Mouse (Mus musculus) midbrain, embryonic 14.5 days (tissue): ENCODE data around the gene Lgals1. TPM values are rescaled to one million over a fixed set of nuclear protein-coding genes. Genes with fewer than 3 reads are reported as not detected.

Experiments used
- ATAC-seq: fragments of 200-750 bp; cut with Nextera tagmentation; 2 replicates; pipeline ENCODE4 v1.8.0; 2017; ENCODE audit warnings: moderate number of reproducible peaks, moderate library complexity; ENCODE audit not compliant: low FRiP score, low TSS enrichment
- DNase-seq: peaks from one replicate; pipeline ENCODE4 v3.0.0-alpha.2; 2015
- H3K27ac ChIP-seq: fragments of 300-500 bp; sonication (generic); replicated peaks from 2 replicates; pipeline ENCODE4 v1.5.1; 2014; ENCODE audit warnings: mild to moderate bottlenecking, low read depth, low read length, moderate library complexity
- H3K27me3 ChIP-seq: fragments of 300-500 bp; sonication (generic); 2 replicates; pipeline ENCODE4 v1.6.1; 2014; ENCODE audit warnings: low read length, control low read depth, mixed read lengths; ENCODE audit not compliant: control insufficient read depth, insufficient read depth
- H3K36me3 ChIP-seq: fragments of 300-500 bp; sonication (generic); 2 replicates; pipeline ENCODE4 v1.6.1; 2014; ENCODE audit warnings: low read length, control low read depth; ENCODE audit not compliant: control insufficient read depth, insufficient read depth
- H3K4me1 ChIP-seq: fragments of 300-500 bp; sonication (generic); 2 replicates; pipeline ENCODE4 v1.6.1; 2014; ENCODE audit warnings: mild to moderate bottlenecking, antibody characterized with exemption, low read length, control low read depth; ENCODE audit not compliant: control insufficient read depth, insufficient read depth
- H3K4me2 ChIP-seq: fragments of 300-500 bp; sonication (generic); 2 replicates; pipeline ENCODE4 v1.6.1; 2014; ENCODE audit warnings: mild to moderate bottlenecking, low read length, moderate library complexity
- H3K4me3 ChIP-seq: fragments of 300-500 bp; sonication (generic); replicated peaks from 2 replicates; pipeline ENCODE4 v1.5.1; 2014; ENCODE audit warnings: low read depth, low read length
- H3K9ac ChIP-seq: fragments of 300-500 bp; sonication (generic); replicated peaks from 2 replicates; pipeline ENCODE4 v1.6.1; 2014; ENCODE audit warnings: mild to moderate bottlenecking, low read length, moderate library complexity
- H3K9me3 ChIP-seq: fragments of 300-500 bp; sonication (generic); 2 replicates; pipeline ENCODE4 v1.6.1; 2016; ENCODE audit warnings: low read length, control low read depth, mixed read lengths; ENCODE audit not compliant: control insufficient read depth
- WGBS: fragments of 180-500 bp; shearing (Covaris S2); extraction: QIAGEN DNeasy Blood & Tissue Kit; methylation state at CpG from one replicate; pipeline ENCODE4 v1.1.7; 2014; 5-methylcytosine and 5-hydroxymethylcytosine counted together
- polyA plus RNA-seq: library from polyadenylated mRNA; unstranded; fragments of >200 nt; fragmentation: Nextera tagmentation; extraction: Ambion mirVana; gene quantifications from 2 replicates; pipeline ENCODE4 v1.2.1, GENCODE M21; 2014

The Lgals1 gene
- polyA plus RNA-seq, 1 experiment from 2014 or later: 101 TPM

- ATAC-seq: no peak
- Histone ChIP-seq H3K27me3 (no peaks in the 10 kb centered on the region), H3K27ac (peak overlapping the region; percentile 96), H3K36me3 (peaks cover 21% of the 10 kb centered on the region), H3K4me1 (peaks cover 26% of the 10 kb centered on the region), H3K9ac (peak overlapping the region; percentile 84), H3K9me3 (no peaks in the 10 kb centered on the region), H3K4me2 (peak overlapping the region; percentile 87), H3K4me3 (peak overlapping the region; percentile 77)
- 49% methylated on average over 8 of the region's 8 CpGs for WGBS
- DNase-seq: no peak
Observed at GRCm38 (mm10) chr15:78914823-78915659, 11.5 kb upstream of the Lgals1 start.

- Histone ChIP-seq H3K36me3 (peaks cover 21% of the 10 kb centered on the region), H3K27me3 (no peaks in the 10 kb centered on the region), H3K4me1 (peaks cover 26% of the 10 kb centered on the region), H3K9ac (peak overlapping the region; percentile 84), H3K4me3 (peak overlapping the region; percentile 77), H3K27ac (peak overlapping the region; percentile 76), H3K9me3 (no peaks in the 10 kb centered on the region), H3K4me2 (peak overlapping the region; percentile 87)
- 7% methylated on average over 8 of the region's 8 CpGs for WGBS
- DNase-seq: peak; percentile 93
- ATAC-seq: peak; percentile 18; the same call in 1 of the 2 replicates
Observed at GRCm38 (mm10) chr15:78915660-78916017, 10.9 kb upstream of the Lgals1 start.

GRCm38 (mm10) chr15:78916052-78916826, 10.3 kb upstream of the Lgals1 start:
- Histone ChIP-seq H3K4me3 (peak overlapping the region; percentile 77), H3K4me2 (peak overlapping the region; percentile 87), H3K27me3 (no peaks in the 10 kb centered on the region), H3K27ac (peak overlapping the region; percentile 76), H3K36me3 (peaks cover 21% of the 10 kb centered on the region), H3K9ac (peak overlapping the region; percentile 57), H3K4me1 (peaks cover 26% of the 10 kb centered on the region), H3K9me3 (no peaks in the 10 kb centered on the region)
- DNase-seq (peak; percentile 65), ATAC-seq (no peak)
- 24% methylated on average over 12 of the region's 12 CpGs for WGBS

DNA sequence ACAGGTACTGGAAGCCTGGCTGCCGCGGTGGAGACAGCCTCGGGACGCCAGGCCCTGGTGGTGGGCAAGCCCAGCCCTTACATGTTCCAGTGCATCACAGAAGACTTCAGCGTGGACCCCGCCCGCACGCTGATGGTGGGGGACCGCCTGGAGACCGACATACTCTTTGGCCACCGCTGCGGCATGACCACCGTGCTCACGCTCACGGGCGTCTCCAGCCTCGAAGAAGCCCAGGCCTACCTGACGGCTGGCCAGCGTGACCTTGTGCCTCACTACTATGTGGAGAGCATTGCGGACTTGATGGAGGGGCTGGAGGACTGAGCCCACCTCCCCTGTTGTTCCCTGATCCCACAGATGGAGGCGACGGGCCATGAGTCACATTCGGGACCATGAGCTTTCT, 8.4 kb upstream of the Lgals1 start:
- H3K9ac ChIP-seq: no peak overlapping the region
- peaks cover 21% of the 10 kb centered on the region for H3K36me3 ChIP-seq
- DNase-seq (no peak), ATAC-seq (no peak)
- H3K27ac ChIP-seq: no peak overlapping the region
- H3K9me3 ChIP-seq: no peaks in the 10 kb centered on the region
- H3K4me3 ChIP-seq: no peak overlapping the region
- no peak overlapping the region for H3K4me2 ChIP-seq
- peaks cover 24% of the 10 kb centered on the region for H3K4me1 ChIP-seq
- no peaks in the 10 kb centered on the region for H3K27me3 ChIP-seq
- WGBS: 94% methylated on average over 23 of the region's 23 CpGs

GRCm38 (mm10) chr15:78919914-78920313, 6.6 kb upstream of the Lgals1 start:
- Histone ChIP-seq H3K9me3 (no peaks in the 10 kb centered on the region), H3K27me3 (no peaks in the 10 kb centered on the region), H3K4me2 (no peak overlapping the region), H3K9ac (no peak overlapping the region), H3K27ac (no peak overlapping the region), H3K4me3 (no peak overlapping the region), H3K4me1 (peaks cover 18% of the 10 kb centered on the region), H3K36me3 (peaks cover 21% of the 10 kb centered on the region)
- ATAC-seq (no peak), DNase-seq (no peak)
- 82% methylated on average over 12 of the region's 12 CpGs for WGBS

DNA sequence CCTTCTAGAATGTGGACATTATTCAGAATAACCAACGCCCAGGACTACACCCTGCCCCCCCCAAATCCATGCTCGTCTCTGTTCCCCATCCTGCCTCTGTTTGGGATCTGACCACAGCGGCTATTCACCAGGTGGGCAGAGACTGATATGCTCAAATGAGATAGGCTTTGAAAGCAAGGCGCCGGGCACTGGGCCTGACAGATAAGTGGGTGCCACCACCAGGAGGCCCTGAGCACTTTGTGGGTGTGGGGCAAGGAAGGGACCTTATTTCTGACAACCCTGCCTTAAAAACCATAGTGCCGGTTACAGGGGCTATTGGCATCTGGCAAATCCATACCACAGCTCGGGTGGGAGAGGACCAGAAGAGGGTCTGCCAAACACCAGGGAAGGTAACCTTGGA, 3.8 kb upstream of the Lgals1 start:
- ATAC-seq: no peak
- no peak overlapping the region for H3K4me3 ChIP-seq

DNA sequence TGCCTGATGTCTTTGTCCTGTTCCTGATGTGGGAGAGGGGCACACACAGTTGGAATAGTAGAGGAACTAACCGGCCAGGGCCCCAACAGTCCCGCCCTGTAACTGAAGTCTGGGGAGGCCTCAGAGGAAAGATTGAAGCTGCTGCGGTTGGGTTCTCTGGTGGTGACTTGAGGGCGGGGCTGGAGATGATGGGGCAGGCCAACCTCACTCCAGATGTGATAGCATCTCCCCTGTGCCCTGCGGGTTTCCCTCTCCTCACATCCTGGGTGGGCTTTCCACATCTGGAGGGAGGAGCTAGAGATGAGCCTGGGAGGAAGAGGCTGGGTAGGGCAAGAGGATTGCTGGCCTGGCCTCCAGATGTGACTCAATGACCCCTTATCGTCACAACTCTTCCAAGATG, 2.9 kb upstream of the Lgals1 start:
- Histone ChIP-seq H3K36me3 (peaks cover 13% of the 10 kb centered on the region), H3K9ac (no peak overlapping the region), H3K27ac (no peak overlapping the region), H3K4me2 (no peak overlapping the region), H3K4me3 (no peak overlapping the region), H3K4me1 (peaks cover 13% of the 10 kb centered on the region), H3K27me3 (peaks cover 4% of the 10 kb centered on the region; the same call in 1 of the 2 replicates), H3K9me3 (no peaks in the 10 kb centered on the region)
- ATAC-seq (no peak), DNase-seq (no peak)
- 79% methylated on average over 6 of the region's 6 CpGs for WGBS

More for the DNA sequence above, 3.8 kb upstream of the Lgals1 start:
- Histone ChIP-seq H3K36me3 (peaks cover 20% of the 10 kb centered on the region), H3K27ac (no peak overlapping the region), H3K9me3 (no peaks in the 10 kb centered on the region), H3K4me2 (no peak overlapping the region), H3K9ac (no peak overlapping the region), H3K27me3 (peaks cover 4% of the 10 kb centered on the region; the same call in 1 of the 2 replicates), H3K4me1 (peaks cover 10% of the 10 kb centered on the region)
- 86% methylated on average over 7 of the region's 7 CpGs for WGBS
- no peak for DNase-seq

DNA sequence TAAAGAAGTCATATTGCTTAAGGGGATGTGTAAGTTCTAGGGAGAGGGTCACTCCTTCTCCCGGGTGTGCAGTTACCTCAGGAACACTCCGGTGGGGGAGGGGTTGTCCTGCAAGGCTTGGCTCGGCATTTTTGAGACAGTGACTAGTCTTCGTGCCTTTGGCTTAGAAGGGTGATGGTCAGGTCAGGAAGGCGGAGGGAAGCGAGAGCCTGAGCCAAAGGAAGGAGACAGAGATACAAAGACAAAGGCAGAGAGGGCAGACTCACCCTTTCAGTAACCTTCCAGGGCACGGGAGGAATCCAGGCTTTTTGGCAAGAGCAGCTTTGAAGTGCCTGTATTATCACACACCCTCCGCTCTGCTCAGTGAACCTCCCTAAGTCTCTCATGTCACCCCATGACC, 1.4 kb upstream of the Lgals1 start:
- no peaks in the 10 kb centered on the region for H3K9me3 ChIP-seq
- ATAC-seq (no peak), DNase-seq (no peak)
- peaks cover 13% of the 10 kb centered on the region for H3K4me1 ChIP-seq
- no peaks in the 10 kb centered on the region for H3K36me3 ChIP-seq
- no peak overlapping the region for H3K4me3 ChIP-seq
- 37% methylated on average over 8 of the region's 8 CpGs for WGBS
- H3K27ac ChIP-seq: no peak overlapping the region
- no peak overlapping the region for H3K4me2 ChIP-seq
- H3K27me3 ChIP-seq: peaks cover 4% of the 10 kb centered on the region; the same call in 1 of the 2 replicates
- H3K9ac ChIP-seq: 0 out of 2 replicates have a peak overlapping the region, but pooled peaks have one; percentile 12
